Mouse (Mus musculus) ovary, postnatal 36 days (tissue): ENCODE measurements around the gene Tm2d3.

ENCODE experiments used
- DNase-seq: peaks from one replicate; pipeline ENCODE4 v3.0.0; 2022; ENCODE audit warnings: low spot score, mixed read lengths

Tm2d3 gene

GRCm38 (mm10) chr7:65690869-65691268 lies at the start of gene Tm2d3:
Gene Tm2d3 (plus strand): TSS chr7:65691169.
- DNase-seq, result no peak

- no peak for DNase-seq
These were observed 48.3 kb upstream of the Tm2d3 start for GRCm38 (mm10) chr7:65642371-65643304.

- no peak for DNase-seq
These were observed 47.0 kb upstream of the Tm2d3 start for GRCm38 (mm10) chr7:65643861-65644421.

- peak; percentile 96 for DNase-seq
These were observed 46.2 kb upstream of the Tm2d3 start, which contains the start of gene Tarsl2 for GRCm38 (mm10) chr7:65644643-65645351. Gene Tarsl2 (plus strand): TSS chr7:65644898.

GRCm38 (mm10) chr7:65645996-65646395 lies 45.0 kb upstream of the Tm2d3 start:
- no peak for DNase-seq

- no peak for DNase-seq
These were observed 40.3 kb upstream of the Tm2d3 start for GRCm38 (mm10) chr7:65650662-65651061.

GRCm38 (mm10) chr7:65657490-65658120 lies 33.4 kb upstream of the Tm2d3 start:
- no peak for DNase-seq

GRCm38 (mm10) chr7:65663225-65663790 lies 27.7 kb upstream of the Tm2d3 start:
- DNase-seq, result no peak

GRCm38 (mm10) chr7:65663886-65664285 lies 27.1 kb upstream of the Tm2d3 start:
- DNase-seq, result no peak

GRCm38 (mm10) chr7:65667491-65667890 lies 23.5 kb upstream of the Tm2d3 start:
- DNase-seq, result no peak

GRCm38 (mm10) chr7:65678050-65678449 lies 12.9 kb upstream of the Tm2d3 start:
- no peak for DNase-seq

GRCm38 (mm10) chr7:65678900-65679595 lies 11.9 kb upstream of the Tm2d3 start:
- no peak for DNase-seq

- no peak for DNase-seq
These were observed 9.8 kb upstream of the Tm2d3 start for GRCm38 (mm10) chr7:65681166-65681565.

- DNase-seq, result no peak
These were observed 6.6 kb upstream of the Tm2d3 start for GRCm38 (mm10) chr7:65684256-65684835.

GRCm38 (mm10) chr7:65686664-65687063 lies 4.3 kb upstream of the Tm2d3 start:
- no peak for DNase-seq

GRCm38 (mm10) chr7:65691929-65692605 lies 1.1 kb downstream of the Tm2d3 start:
- no peak for DNase-seq

GRCm38 (mm10) chr7:65692883-65693282 lies 1.9 kb downstream of the Tm2d3 start:
- no peak for DNase-seq

- DNase-seq, result peak; percentile 89
These were observed 2.4 kb downstream of the Tm2d3 start for GRCm38 (mm10) chr7:65693301-65693821.

GRCm38 (mm10) chr7:65696450-65696849 lies 5.5 kb downstream of the Tm2d3 start:
- no peak for DNase-seq

- DNase-seq, result no peak
These were observed 11.1 kb downstream of the Tm2d3 start for GRCm38 (mm10) chr7:65702076-65702475.
